Mouse (Mus musculus) forebrain, embryonic 13.5 days (tissue): ENCODE data around the gene S100a2. TPM values are rescaled to one million over a fixed set of nuclear protein-coding genes. Genes with fewer than 3 reads are reported as not detected.

Experiments
- ATAC-seq: fragments of 200-750 bp; cut with Nextera tagmentation; 2 replicates; pipeline ENCODE4 v1.8.0; 2017
- H3K27ac ChIP-seq: fragments of 300-500 bp; sonication (generic); 2 replicates; pipeline ENCODE4 v1.5.1; 2015; ENCODE audit warnings: inconsistent platforms, mild to moderate bottlenecking, moderate library complexity
- H3K27me3 ChIP-seq: fragments of 300-500 bp; sonication (generic); 2 replicates; pipeline ENCODE4 v1.6.1; 2015; ENCODE audit warnings: mild to moderate bottlenecking, inconsistent platforms
- H3K36me3 ChIP-seq: fragments of 300-500 bp; sonication (generic); 2 replicates; pipeline ENCODE4 v1.6.1; 2015; ENCODE audit warnings: mild to moderate bottlenecking, inconsistent platforms; ENCODE audit not compliant: poor library complexity, severe bottlenecking
- H3K4me1 ChIP-seq: fragments of 300-500 bp; sonication (generic); 2 replicates; pipeline ENCODE4 v1.6.1; 2015; ENCODE audit warnings: inconsistent platforms
- H3K4me2 ChIP-seq: fragments of 300-500 bp; sonication (generic); 2 replicates; pipeline ENCODE4 v1.6.1; 2015; ENCODE audit warnings: inconsistent platforms, mild to moderate bottlenecking, moderate library complexity
- H3K4me3 ChIP-seq: fragments of 300-500 bp; sonication (generic); 2 replicates; pipeline ENCODE4 v1.5.1; 2015; ENCODE audit warnings: mild to moderate bottlenecking, inconsistent platforms
- H3K9ac ChIP-seq: fragments of 300-500 bp; sonication (generic); 2 replicates; pipeline ENCODE4 v1.6.1; 2015; ENCODE audit warnings: mild to moderate bottlenecking, inconsistent platforms
- H3K9me3 ChIP-seq: fragments of 300-500 bp; sonication (generic); replicated peaks from 2 replicates; pipeline ENCODE4 v1.6.1; 2016; ENCODE audit warnings: inconsistent platforms
- WGBS: fragments of 180-500 bp; shearing (Covaris S2); methylation state at CpG from one replicate; pipeline ENCODE4 v1.1.7; 2015; 5-methylcytosine and 5-hydroxymethylcytosine counted together
- polyA plus RNA-seq: library from polyadenylated mRNA; unstranded; fragments of >200 nt; fragmentation: Nextera tagmentation; extraction: Ambion mirVana; gene quantifications from 2 replicates; pipeline ENCODE4 v1.2.1, GENCODE M21; 2015

Gene S100a2
- polyA plus RNA-seq, 1 experiment from 2014 or later: not detected

DNA sequence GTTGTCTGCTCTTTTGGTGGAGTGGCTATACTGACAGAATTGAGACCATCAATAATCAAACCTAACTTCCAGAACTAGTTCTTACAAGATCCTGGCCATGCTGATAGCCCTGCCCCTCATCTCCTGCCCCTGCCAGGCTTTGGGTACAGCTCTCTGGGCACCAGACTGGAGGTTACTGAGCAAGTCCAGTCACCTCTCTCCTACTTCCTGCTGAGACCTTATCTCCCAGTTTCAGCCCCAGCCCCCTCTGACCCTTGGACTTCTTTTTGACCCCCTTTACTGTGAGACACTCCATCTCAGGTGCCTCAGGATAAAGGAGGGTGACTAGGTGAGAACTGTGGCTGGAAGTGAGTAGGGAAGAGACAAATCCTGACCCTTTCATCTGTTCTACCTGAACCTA is 19.1 kb downstream of the S100a2 start:
- H3K4me2 ChIP-seq: no peak overlapping the region
- no peaks in the 10 kb centered on the region for H3K36me3 ChIP-seq
- H3K27me3 ChIP-seq: peaks cover 7% of the 10 kb centered on the region; the same call in 1 of the 2 replicates
- no peaks in the 10 kb centered on the region for H3K9me3 ChIP-seq
- H3K4me1 ChIP-seq: peaks cover 16% of the 10 kb centered on the region
- H3K9ac ChIP-seq: no peak overlapping the region
- no peak for ATAC-seq
- no peak overlapping the region for H3K4me3 ChIP-seq
- no peak overlapping the region for H3K27ac ChIP-seq

- no peak overlapping the region for H3K27ac ChIP-seq
- H3K4me2 ChIP-seq: no peak overlapping the region
- WGBS: 90% methylated on average over 3 of the region's 3 CpGs
- peaks cover 6% of the 10 kb centered on the region; the same call in 1 of the 2 replicates for H3K4me1 ChIP-seq
- H3K9ac ChIP-seq: no peak overlapping the region
- ATAC-seq: no peak
- H3K27me3 ChIP-seq: peaks cover 7% of the 10 kb centered on the region; the same call in 1 of the 2 replicates
- H3K4me3 ChIP-seq: no peak overlapping the region
- H3K9me3 ChIP-seq: no peaks in the 10 kb centered on the region
- H3K36me3 ChIP-seq: no peaks in the 10 kb centered on the region
These were observed 21.4 kb downstream of the S100a2 start for GRCm38 (mm10) chr3:90611494-90611893.

DNA sequence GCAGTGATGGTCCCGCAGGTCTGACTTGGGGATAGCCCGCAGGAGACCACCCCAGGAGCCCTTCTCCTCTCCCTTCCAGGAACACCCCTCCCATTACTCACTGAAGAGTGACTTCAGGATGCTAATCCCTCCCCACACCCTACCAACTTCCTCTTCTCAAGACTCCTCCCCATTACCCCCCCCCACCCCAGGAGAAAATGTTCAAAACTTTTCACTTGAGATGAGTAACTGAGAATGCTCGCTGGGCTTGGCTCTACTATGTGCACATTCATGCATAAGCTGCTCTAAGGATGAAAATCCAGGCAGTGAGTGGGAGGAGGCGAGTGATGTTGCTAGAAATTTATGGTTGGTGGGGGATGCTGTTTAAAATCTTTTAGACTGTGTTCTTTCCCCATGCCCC is 22.0 kb downstream of the S100a2 start:
- H3K9me3 ChIP-seq: no peaks in the 10 kb centered on the region
- H3K27me3 ChIP-seq: peaks cover 7% of the 10 kb centered on the region; the same call in 1 of the 2 replicates
- H3K9ac ChIP-seq: no peak overlapping the region
- no peaks in the 10 kb centered on the region for H3K36me3 ChIP-seq
- WGBS: 68% methylated on average over 4 of the region's 4 CpGs
- no peak overlapping the region for H3K4me2 ChIP-seq
- ATAC-seq: no peak
- peaks cover 6% of the 10 kb centered on the region; the same call in 1 of the 2 replicates for H3K4me1 ChIP-seq
- no peak overlapping the region for H3K4me3 ChIP-seq
- H3K27ac ChIP-seq: no peak overlapping the region

GRCm38 (mm10) chr3:90612728-90613291 is 22.8 kb downstream of the S100a2 start, which contains the start of gene S100a6:
Gene S100a6 (plus strand): TSS chr3:90612882.
- Histone ChIP-seq H3K4me1 (peaks cover 6% of the 10 kb centered on the region; the same call in 1 of the 2 replicates), H3K27ac (no peak within 1 kb of the TSS), H3K4me3 (peak within 1 kb of the TSS; percentile 30), H3K9me3 (no peaks in the 10 kb centered on the region), H3K4me2 (peak within 1 kb of the TSS; percentile 62), H3K36me3 (no peaks in the 10 kb centered on the region), H3K9ac (peak within 1 kb of the TSS; percentile 31; the same call in 1 of the 2 replicates), H3K27me3 (peaks cover 7% of the 10 kb centered on the region; the same call in 1 of the 2 replicates)
- WGBS: under 1% methylated on average over 23 of the region's 23 CpGs
- ATAC-seq: peak; percentile 79

DNA sequence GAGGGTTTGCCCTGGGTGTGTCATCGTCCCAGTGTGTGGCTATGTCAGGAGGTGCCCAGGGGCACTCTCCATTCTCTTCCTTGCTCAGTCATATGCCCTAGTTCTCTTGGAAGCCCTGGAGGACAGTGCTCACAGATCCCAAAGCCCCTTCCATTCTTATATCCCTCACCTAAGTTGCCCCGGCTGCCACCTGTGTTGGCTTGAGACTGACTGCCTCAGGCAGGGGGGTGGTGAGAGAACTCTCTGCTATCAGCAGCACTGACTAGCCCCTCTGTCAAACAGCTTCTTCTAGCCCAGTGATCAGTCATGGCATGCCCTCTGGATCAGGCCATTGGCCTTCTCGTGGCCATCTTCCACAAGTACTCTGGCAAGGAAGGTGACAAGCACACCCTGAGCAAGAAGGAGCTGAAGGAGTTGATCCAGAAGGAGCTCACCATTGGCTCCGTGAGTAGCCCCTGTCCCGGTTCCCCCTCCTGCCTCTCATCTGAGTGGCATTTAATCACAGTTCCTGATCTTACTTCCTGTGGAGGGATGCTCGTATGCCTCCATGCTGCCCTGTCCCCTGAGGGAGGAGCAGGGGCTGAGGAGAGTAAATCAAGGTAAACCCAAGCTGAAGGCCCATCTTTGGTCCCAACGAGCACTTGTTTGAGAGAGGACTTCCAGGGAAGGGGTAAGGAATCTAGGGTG is 23.6 kb downstream of the S100a2 start:
- Histone ChIP-seq H3K4me3 (peak overlapping the region; percentile 30; the same call in 1 of the 2 replicates), H3K9ac (no peak overlapping the region), H3K4me2 (peak overlapping the region; percentile 62), H3K27ac (no peak overlapping the region), H3K9me3 (no peaks in the 10 kb centered on the region), H3K36me3 (no peaks in the 10 kb centered on the region), H3K27me3 (0 out of 2 replicates have a peak, but pooled peaks cover 7% of the 10 kb centered on the region), H3K4me1 (peaks cover 6% of the 10 kb centered on the region; the same call in 1 of the 2 replicates)
- 73% methylated on average over 7 of the region's 7 CpGs for WGBS
- no peak for ATAC-seq

GRCm38 (mm10) chr3:90614148-90614530 is 24.1 kb downstream of the S100a2 start:
- Histone ChIP-seq H3K9ac (no peak overlapping the region), H3K9me3 (no peaks in the 10 kb centered on the region), H3K4me2 (no peak overlapping the region), H3K27me3 (0 out of 2 replicates have a peak, but pooled peaks cover 7% of the 10 kb centered on the region), H3K36me3 (no peaks in the 10 kb centered on the region), H3K4me3 (no peak overlapping the region), H3K27ac (no peak overlapping the region), H3K4me1 (peaks cover 6% of the 10 kb centered on the region; the same call in 1 of the 2 replicates)
- ATAC-seq: no peak
- WGBS: 86% methylated on average over 6 of the region's 6 CpGs

- H3K4me2 ChIP-seq: no peak overlapping the region
- no peak overlapping the region for H3K4me3 ChIP-seq
- peaks cover 6% of the 10 kb centered on the region; the same call in 1 of the 2 replicates for H3K4me1 ChIP-seq
- ATAC-seq: 0 out of 2 replicates have a peak, but pooled peaks have one; percentile 12
- no peak overlapping the region for H3K27ac ChIP-seq
- no peaks in the 10 kb centered on the region for H3K36me3 ChIP-seq
- no peaks in the 10 kb centered on the region for H3K9me3 ChIP-seq
- H3K27me3 ChIP-seq: 0 out of 2 replicates have a peak, but pooled peaks cover 7% of the 10 kb centered on the region
- H3K9ac ChIP-seq: no peak overlapping the region
- WGBS: 86% methylated on average over 11 of the region's 11 CpGs
These were observed 24.7 kb downstream of the S100a2 start for GRCm38 (mm10) chr3:90614611-90615251.

- WGBS: 7% methylated on average over 7 of the region's 7 CpGs
- Histone ChIP-seq H3K9me3 (no peaks in the 10 kb centered on the region), H3K27me3 (0 out of 2 replicates have a peak, but pooled peaks cover 7% of the 10 kb centered on the region), H3K36me3 (no peaks in the 10 kb centered on the region), H3K4me2 (no peak overlapping the region), H3K4me1 (peaks cover 6% of the 10 kb centered on the region; the same call in 1 of the 2 replicates), H3K9ac (no peak overlapping the region), H3K27ac (no peak overlapping the region), H3K4me3 (no peak overlapping the region)
- ATAC-seq: peak; percentile 72
These were observed 25.4 kb downstream of the S100a2 start for GRCm38 (mm10) chr3:90615415-90615814.

- H3K27me3 ChIP-seq: 0 out of 2 replicates have a peak, but pooled peaks cover 7% of the 10 kb centered on the region
- H3K4me3 ChIP-seq: no peak overlapping the region
- no peak overlapping the region for H3K9ac ChIP-seq
- H3K4me2 ChIP-seq: no peak overlapping the region
- 74% methylated on average over 1 of the region's 1 CpGs for WGBS
- H3K4me1 ChIP-seq: peaks cover 6% of the 10 kb centered on the region; the same call in 1 of the 2 replicates
- ATAC-seq: no peak
- no peaks in the 10 kb centered on the region for H3K9me3 ChIP-seq
- no peaks in the 10 kb centered on the region for H3K36me3 ChIP-seq
- no peak overlapping the region for H3K27ac ChIP-seq
These were observed 25.9 kb downstream of the S100a2 start for GRCm38 (mm10) chr3:90615911-90616310.

DNA sequence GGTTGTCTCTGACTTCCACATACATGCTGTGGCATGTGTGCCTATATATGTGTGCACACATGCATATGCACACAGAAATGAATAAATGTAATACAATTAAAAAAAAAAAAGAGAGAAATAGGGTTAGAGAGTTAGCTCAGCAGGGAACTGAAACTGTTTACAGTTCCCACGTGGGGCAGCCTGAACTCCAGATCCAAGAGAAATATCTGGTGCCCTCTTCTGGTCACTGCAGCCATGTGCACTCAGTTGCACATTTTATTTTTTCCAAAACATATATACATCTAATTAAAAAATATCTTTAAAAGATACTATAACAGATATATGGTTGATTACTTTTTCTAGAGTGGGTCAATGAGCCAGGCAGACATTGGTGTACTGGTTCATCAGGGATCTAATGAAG is 27.5 kb downstream of the S100a2 start:
- Histone ChIP-seq H3K4me1 (peaks cover 6% of the 10 kb centered on the region; the same call in 1 of the 2 replicates), H3K27ac (no peak overlapping the region), H3K4me3 (no peak overlapping the region), H3K4me2 (no peak overlapping the region), H3K9me3 (no peaks in the 10 kb centered on the region), H3K9ac (no peak overlapping the region), H3K36me3 (no peaks in the 10 kb centered on the region), H3K27me3 (0 out of 2 replicates have a peak, but pooled peaks cover 7% of the 10 kb centered on the region)
- WGBS: 14% methylated on average over 1 of the region's 1 CpGs
- ATAC-seq: no peak

- Histone ChIP-seq H3K27ac (no peak overlapping the region), H3K9me3 (no peaks in the 10 kb centered on the region), H3K9ac (no peak overlapping the region), H3K4me2 (no peak overlapping the region), H3K36me3 (no peaks in the 10 kb centered on the region), H3K4me1 (peaks cover 26% of the 10 kb centered on the region), H3K27me3 (no peaks in the 10 kb centered on the region), H3K4me3 (no peak overlapping the region)
- 64% methylated on average over 7 of the region's 7 CpGs for WGBS
- ATAC-seq: no peak
These were observed 31.5 kb downstream of the S100a2 start for GRCm38 (mm10) chr3:90621552-90621951.
